Mouse (Mus musculus) limb, embryonic 11.5 days (tissue): Measurements from ENCODE around the gene Raly. TPM values are rescaled to one million over a fixed set of nuclear protein-coding genes. Genes with fewer than 3 reads are reported as not detected.
A peak's percentile ranks its signal among the peaks of the same experiment; 100 is the strongest.

ENCODE experiments used
- ATAC-seq: fragments of 200-750 bp; cut with Nextera tagmentation; 2 replicates; pipeline ENCODE4 v1.8.0; 2017; ENCODE audit warnings: low read depth; ENCODE audit not compliant: insufficient number of reproducible peaks, low FRiP score, low TSS enrichment
- DNase-seq: peaks from one replicate; pipeline ENCODE4 v3.0.0-alpha.2; 2015; ENCODE audit warnings: low spot score
- H3K27ac ChIP-seq: fragments of 300-500 bp; sonication (generic); replicated peaks from 2 replicates; pipeline ENCODE4 v1.5.1; 2014; ENCODE audit warnings: low read depth, mild to moderate bottlenecking, low read length
- H3K27me3 ChIP-seq: fragments of 300-500 bp; sonication (generic); 2 replicates; pipeline ENCODE4 v1.6.1; 2014; ENCODE audit warnings: mild to moderate bottlenecking, low read length, mixed read lengths; ENCODE audit not compliant: control insufficient read depth, insufficient read depth
- H3K36me3 ChIP-seq: fragments of 300-500 bp; sonication (generic); 2 replicates; pipeline ENCODE4 v1.6.1; 2014; ENCODE audit warnings: mild to moderate bottlenecking, low read length, moderate library complexity, mixed read lengths; ENCODE audit not compliant: control insufficient read depth, insufficient read depth
- H3K4me1 ChIP-seq: fragments of 300-500 bp; sonication (generic); 2 replicates; pipeline ENCODE4 v1.6.1; 2014; ENCODE audit warnings: low read length, mixed read lengths; ENCODE audit not compliant: control insufficient read depth, insufficient read depth
- H3K4me2 ChIP-seq: fragments of 300-500 bp; sonication (generic); 2 replicates; pipeline ENCODE4 v1.6.1; 2014; ENCODE audit warnings: low read depth, mild to moderate bottlenecking, moderate library complexity; ENCODE audit not compliant: severe bottlenecking
- H3K4me3 ChIP-seq: fragments of 300-500 bp; sonication (generic); 2 replicates; pipeline ENCODE4 v1.5.1; 2014; ENCODE audit warnings: low read depth, low read length
- H3K9ac ChIP-seq: fragments of 300-500 bp; sonication (generic); 2 replicates; pipeline ENCODE4 v1.6.1; 2014; ENCODE audit warnings: mild to moderate bottlenecking, low read length
- H3K9me3 ChIP-seq: fragments of 300-500 bp; sonication (generic); 2 replicates; pipeline ENCODE4 v1.6.1; 2016; ENCODE audit warnings: low read length; ENCODE audit not compliant: control insufficient read depth
- WGBS: fragments of 180-500 bp; shearing (Covaris S2); extraction: QIAGEN DNeasy Blood & Tissue Kit; methylation state at CpG from one replicate; pipeline ENCODE4 v1.1.7; 2014; 5-methylcytosine and 5-hydroxymethylcytosine counted together
- polyA plus RNA-seq: library from polyadenylated mRNA; unstranded; fragments of >200 nt; fragmentation: Nextera tagmentation; extraction: Ambion mirVana; gene quantifications from 2 replicates; pipeline ENCODE4 v1.2.1, GENCODE M21; 2014

The Raly gene
- polyA plus RNA-seq, 1 experiment from 2014 or later: 119 TPM

DNA sequence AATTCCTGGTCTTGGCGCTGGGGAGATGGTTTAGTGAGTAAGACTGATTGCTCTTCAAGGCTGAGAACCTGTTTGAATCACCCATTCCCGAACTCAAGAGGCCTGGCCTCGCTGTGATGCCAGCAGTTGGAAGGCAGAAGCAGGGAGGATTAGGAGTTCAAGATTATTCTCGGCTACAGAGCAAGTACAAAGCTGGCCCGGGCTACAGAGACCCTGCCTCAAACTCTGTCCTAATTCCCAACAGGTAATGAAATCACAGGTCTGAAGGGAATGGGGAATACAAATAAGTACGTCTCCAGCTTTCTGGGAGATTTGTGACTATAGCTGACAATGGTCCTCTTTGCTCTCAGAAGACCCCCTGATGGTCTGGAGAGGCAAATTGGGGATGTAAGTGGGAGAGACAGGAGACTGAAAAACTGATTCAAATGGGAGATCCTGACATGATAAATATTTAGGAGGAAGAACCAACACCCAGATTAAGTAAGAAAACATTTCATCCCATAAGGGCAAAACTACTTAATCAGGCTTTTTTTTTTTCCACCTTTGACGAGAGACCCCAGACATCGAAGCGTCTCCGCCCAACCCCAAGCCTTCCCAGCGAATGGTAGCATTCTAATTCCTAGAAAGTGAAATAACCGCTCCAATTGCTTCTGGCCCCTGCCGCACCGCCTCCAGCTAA lies 780 bp upstream of the Raly start:
- ATAC-seq (no peak), DNase-seq (no peak)
- WGBS: 7% methylated on average over 14 of the region's 14 CpGs
- peak overlapping the region; percentile 77 for H3K4me2 ChIP-seq
- no peak overlapping the region; the same call in 1 of the 2 replicates for H3K27ac ChIP-seq
- no peaks in the 10 kb centered on the region for H3K27me3 ChIP-seq
- H3K4me1 ChIP-seq: peaks cover 8% of the 10 kb centered on the region
- H3K36me3 ChIP-seq: no peaks in the 10 kb centered on the region
- H3K4me3 ChIP-seq: peak overlapping the region; percentile 99
- H3K9me3 ChIP-seq: no peaks in the 10 kb centered on the region
- H3K9ac ChIP-seq: peak overlapping the region; percentile 34; the same call in 1 of the 2 replicates

GRCm38 (mm10) chr2:154791661-154792642 lies 1.1 kb downstream of the Raly start:
- Histone ChIP-seq H3K36me3 (no peaks in the 10 kb centered on the region), H3K4me3 (peak overlapping the region; percentile 99), H3K4me2 (peak overlapping the region; percentile 77), H3K9me3 (no peaks in the 10 kb centered on the region), H3K9ac (peak overlapping the region; percentile 99), H3K4me1 (peaks cover 8% of the 10 kb centered on the region), H3K27ac (peak overlapping the region; percentile 96), H3K27me3 (no peaks in the 10 kb centered on the region)
- ATAC-seq (peak; percentile 14; the same call in 1 of the 2 replicates), DNase-seq (peak; percentile 75)
- under 1% methylated on average over 62 of the region's 67 CpGs for WGBS

- Histone ChIP-seq H3K27ac (no peak overlapping the region), H3K9ac (no peak overlapping the region), H3K4me3 (no peak overlapping the region), H3K4me2 (no peak overlapping the region), H3K36me3 (no peaks in the 10 kb centered on the region), H3K27me3 (no peaks in the 10 kb centered on the region), H3K4me1 (peaks cover 6% of the 10 kb centered on the region), H3K9me3 (no peaks in the 10 kb centered on the region)
- WGBS: 86% methylated on average over 1 of the region's 1 CpGs
- ATAC-seq: no peak
- no peak for DNase-seq
Observed at GRCm38 (mm10) chr2:154803372-154803771, 12.5 kb downstream of the Raly start.

DNA sequence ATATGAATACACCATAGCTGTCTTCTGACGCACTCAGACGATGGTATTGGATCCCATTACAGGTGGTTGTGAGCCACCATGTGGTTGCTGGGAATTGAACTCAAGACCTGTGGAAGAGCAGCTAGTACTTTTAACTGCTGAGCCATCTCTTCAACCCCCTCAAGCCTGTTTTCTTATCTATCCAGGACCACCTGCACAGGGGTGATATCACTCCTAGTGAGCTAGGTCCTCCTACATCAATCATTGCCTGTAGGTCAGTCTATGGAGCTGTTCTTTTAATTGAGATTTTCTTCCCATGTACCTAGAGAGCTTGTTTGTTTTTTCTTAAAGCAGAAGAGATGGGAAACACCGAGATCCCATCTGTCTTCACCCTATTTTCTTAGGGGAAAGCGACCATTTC lies 12.9 kb downstream of the Raly start:
- ATAC-seq: no peak
- Histone ChIP-seq H3K4me2 (no peak overlapping the region), H3K9me3 (no peaks in the 10 kb centered on the region), H3K36me3 (no peaks in the 10 kb centered on the region), H3K27ac (no peak overlapping the region), H3K4me3 (no peak overlapping the region), H3K27me3 (no peaks in the 10 kb centered on the region), H3K9ac (no peak overlapping the region), H3K4me1 (peaks cover 6% of the 10 kb centered on the region)
- 74% methylated on average over 4 of the region's 4 CpGs for WGBS
- DNase-seq: no peak

DNA sequence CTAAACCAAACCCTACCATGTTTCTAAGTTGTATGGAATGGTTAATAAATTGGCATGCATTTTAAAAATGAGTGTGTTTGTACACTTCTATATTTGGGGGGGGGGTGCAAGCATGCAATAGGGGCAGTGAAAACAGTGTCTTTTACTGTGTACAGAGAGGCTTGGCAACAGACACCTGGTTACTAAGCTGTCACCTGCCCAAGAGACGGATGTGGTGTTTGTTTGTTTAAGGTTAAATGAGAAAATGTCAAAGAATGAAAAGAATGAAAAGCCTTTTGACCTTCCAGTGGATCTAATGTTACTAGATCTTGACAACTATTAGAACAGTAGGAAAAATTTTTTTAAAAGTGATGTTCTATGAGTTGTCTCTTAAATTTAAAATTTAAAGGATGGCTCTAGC lies 16.8 kb downstream of the Raly start:
- no peak overlapping the region for H3K9ac ChIP-seq
- WGBS: 72% methylated on average over 1 of the region's 1 CpGs
- H3K36me3 ChIP-seq: no peaks in the 10 kb centered on the region
- H3K27ac ChIP-seq: no peak overlapping the region
- no peak overlapping the region for H3K4me3 ChIP-seq
- H3K27me3 ChIP-seq: no peaks in the 10 kb centered on the region
- peaks cover 6% of the 10 kb centered on the region for H3K4me1 ChIP-seq
- DNase-seq (no peak), ATAC-seq (no peak)
- H3K9me3 ChIP-seq: no peaks in the 10 kb centered on the region
- no peak overlapping the region for H3K4me2 ChIP-seq

GRCm38 (mm10) chr2:154809107-154809762 lies 18.3 kb downstream of the Raly start:
- Histone ChIP-seq H3K36me3 (no peaks in the 10 kb centered on the region), H3K27me3 (no peaks in the 10 kb centered on the region), H3K9ac (no peak overlapping the region), H3K4me2 (no peak overlapping the region), H3K27ac (no peak overlapping the region), H3K4me3 (no peak overlapping the region), H3K4me1 (peaks cover 2% of the 10 kb centered on the region), H3K9me3 (no peaks in the 10 kb centered on the region)
- ATAC-seq (no peak), DNase-seq (no peak)
- 95% methylated on average over 1 of the region's 1 CpGs for WGBS

- DNase-seq: no peak
- Histone ChIP-seq H3K4me2 (no peak overlapping the region), H3K27me3 (no peaks in the 10 kb centered on the region), H3K36me3 (no peaks in the 10 kb centered on the region), H3K4me1 (peaks cover 2% of the 10 kb centered on the region), H3K9me3 (no peaks in the 10 kb centered on the region), H3K4me3 (no peak overlapping the region), H3K9ac (no peak overlapping the region), H3K27ac (no peak overlapping the region)
- 73% methylated on average over 1 of the region's 1 CpGs for whole genome bisulfite sequencing
- ATAC-seq: no peak
Observed at GRCm38 (mm10) chr2:154810821-154811220, 19.9 kb downstream of the Raly start.

DNA sequence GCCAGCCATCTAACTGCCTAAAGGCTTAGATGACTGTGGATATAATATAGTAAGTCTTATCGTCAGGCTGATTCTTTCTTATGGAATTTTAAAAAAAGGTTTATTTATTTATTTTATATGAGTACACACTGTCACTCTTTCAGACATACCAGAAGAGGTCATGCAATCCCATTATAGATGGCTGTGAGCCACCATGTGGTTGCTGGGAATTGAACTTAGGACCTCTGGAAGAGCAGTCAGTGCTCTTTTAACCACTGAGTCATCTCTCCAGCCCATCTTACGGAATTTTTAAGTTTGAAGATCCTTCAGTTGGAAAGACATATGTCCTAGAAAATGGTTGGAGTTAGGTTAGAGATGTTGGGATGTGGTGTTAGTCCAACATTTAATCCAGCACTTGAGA lies 22.5 kb downstream of the Raly start:
- peaks cover 3% of the 10 kb centered on the region; the same call in 1 of the 2 replicates for H3K4me1 ChIP-seq
- H3K4me3 ChIP-seq: no peak overlapping the region
- no peaks in the 10 kb centered on the region for H3K36me3 ChIP-seq
- ATAC-seq (no peak), DNase-seq (no peak)
- no peak overlapping the region for H3K9ac ChIP-seq
- no peaks in the 10 kb centered on the region for H3K9me3 ChIP-seq
- no peak overlapping the region for H3K27ac ChIP-seq
- 94% methylated on average over 2 of the region's 2 CpGs for whole genome bisulfite sequencing
- no peaks in the 10 kb centered on the region for H3K27me3 ChIP-seq
- H3K4me2 ChIP-seq: no peak overlapping the region
